Mouse (Mus musculus) lung, embryonic 14.5 days (tissue): Measurements from ENCODE around the gene Fam174b. TPM values are rescaled to one million over a fixed set of nuclear protein-coding genes. Genes with fewer than 3 reads are reported as not detected.

Experiments used
- ATAC-seq: fragments of 200-750 bp; cut with Nextera tagmentation; 2 replicates; pipeline ENCODE4 v1.8.0; 2017; ENCODE audit warnings: mild to moderate bottlenecking, moderate TSS enrichment, moderate library complexity; ENCODE audit not compliant: insufficient read depth
- DNase-seq: peaks from one replicate; pipeline ENCODE4 v3.0.0-alpha.2; 2015
- H3K27ac ChIP-seq: fragments of 300-500 bp; sonication (generic); 2 replicates; pipeline ENCODE4 v1.5.1; 2014; ENCODE audit warnings: low read depth, mild to moderate bottlenecking, moderate library complexity
- H3K27me3 ChIP-seq: fragments of 300-500 bp; sonication (generic); 2 replicates; pipeline ENCODE4 v1.6.1; 2014; ENCODE audit warnings: low read length, control low read depth; ENCODE audit not compliant: insufficient read depth
- H3K36me3 ChIP-seq: fragments of 300-500 bp; sonication (generic); 2 replicates; pipeline ENCODE4 v1.6.1; 2014; ENCODE audit warnings: control low read depth; ENCODE audit not compliant: insufficient read depth
- H3K4me1 ChIP-seq: fragments of 300-500 bp; sonication (generic); 2 replicates; pipeline ENCODE4 v1.6.1; 2014; ENCODE audit warnings: antibody characterized with exemption, control low read depth; ENCODE audit not compliant: insufficient read depth
- H3K4me2 ChIP-seq: fragments of 300-500 bp; sonication (generic); 2 replicates; pipeline ENCODE4 v1.6.1; 2014; ENCODE audit warnings: mild to moderate bottlenecking
- H3K4me3 ChIP-seq: fragments of 300-500 bp; sonication (generic); 2 replicates; pipeline ENCODE4 v1.5.1; 2014; ENCODE audit warnings: low read depth, low read length
- H3K9ac ChIP-seq: fragments of 300-500 bp; sonication (generic); 2 replicates; pipeline ENCODE4 v1.6.1; 2014
- H3K9me3 ChIP-seq: fragments of 300-500 bp; sonication (generic); 2 replicates; pipeline ENCODE4 v1.6.1; 2016; ENCODE audit warnings: low read depth, low read length, control low read depth
- CTCF ChIP-seq: IDR thresholded peaks from 2 replicates; pipeline ENCODE4 v1.5.1; 2016; ENCODE audit warnings: antibody characterized with exemption, low read depth
- WGBS: fragments of 180-500 bp; shearing (Covaris S2); extraction: QIAGEN DNeasy Blood & Tissue Kit; methylation state at CpG from one replicate; pipeline ENCODE4 v1.1.7; 2014; 5-methylcytosine and 5-hydroxymethylcytosine counted together
- polyA plus RNA-seq: library from polyadenylated mRNA; unstranded; fragments of >200 nt; fragmentation: Nextera tagmentation; extraction: Ambion mirVana; gene quantifications from 2 replicates; pipeline ENCODE4 v1.2.1, GENCODE M21; 2014

The Fam174b gene
- polyA plus RNA-seq, 1 experiment from 2014 or later, result 72.6 TPM

GRCm38 (mm10) chr7:73741392-73741791 lies 1.3 kb downstream of the Fam174b start:
- Histone ChIP-seq H3K4me2 (peak overlapping the region; percentile 99), H3K27ac (peak overlapping the region; percentile 89), H3K4me3 (peak overlapping the region; percentile 68), H3K36me3 (no peaks in the 10 kb centered on the region), H3K9me3 (no peaks in the 10 kb centered on the region), H3K9ac (peak overlapping the region; percentile 75), H3K4me1 (peaks cover 8% of the 10 kb centered on the region; the same call in 1 of the 2 replicates), H3K27me3 (peaks cover 6% of the 10 kb centered on the region; the same call in 1 of the 2 replicates)
- ATAC-seq, result no peak
- no peak for TF ChIP-seq CTCF
- peak; percentile 32 for DNase-seq
- 23% methylated on average over 5 of the region's 5 CpGs for WGBS

GRCm38 (mm10) chr7:73741841-73742240 lies 1.7 kb downstream of the Fam174b start:
- no peak for TF ChIP-seq CTCF
- peak overlapping the region; percentile 99 for H3K4me2 ChIP-seq
- no peak for ATAC-seq
- no peaks in the 10 kb centered on the region for H3K9me3 ChIP-seq
- H3K36me3 ChIP-seq, result no peaks in the 10 kb centered on the region
- peaks cover 9% of the 10 kb centered on the region for H3K4me1 ChIP-seq
- H3K27me3 ChIP-seq, result peaks cover 6% of the 10 kb centered on the region; the same call in 1 of the 2 replicates
- no peak for DNase-seq
- peak overlapping the region; percentile 68 for H3K4me3 ChIP-seq
- peak overlapping the region; percentile 89 for H3K27ac ChIP-seq
- 51% methylated on average over 6 of the region's 6 CpGs for WGBS
- H3K9ac ChIP-seq, result peak overlapping the region; percentile 75

- Histone ChIP-seq H3K27me3 (peaks cover 6% of the 10 kb centered on the region; the same call in 1 of the 2 replicates), H3K9me3 (no peaks in the 10 kb centered on the region), H3K36me3 (no peaks in the 10 kb centered on the region), H3K4me3 (peak overlapping the region; percentile 7; the same call in 1 of the 2 replicates), H3K9ac (no peak overlapping the region), H3K27ac (no peak overlapping the region; the same call in 1 of the 2 replicates), H3K4me2 (peak overlapping the region; percentile 99), H3K4me1 (peaks cover 11% of the 10 kb centered on the region)
- ATAC-seq (no peak), DNase-seq (no peak)
- WGBS, result 66% methylated on average over 8 of the region's 8 CpGs
- no peak for TF ChIP-seq CTCF
Observed at GRCm38 (mm10) chr7:73743144-73743543, 3.0 kb downstream of the Fam174b start.

GRCm38 (mm10) chr7:73743831-73744370 lies 3.8 kb downstream of the Fam174b start:
- peak overlapping the region; percentile 34; the same call in 1 of the 2 replicates for H3K4me2 ChIP-seq
- no peak overlapping the region for H3K27ac ChIP-seq
- TF ChIP-seq CTCF, result no peak
- ATAC-seq (no peak), DNase-seq (no peak)
- no peaks in the 10 kb centered on the region for H3K9me3 ChIP-seq
- H3K4me1 ChIP-seq, result peaks cover 11% of the 10 kb centered on the region
- no peak overlapping the region for H3K4me3 ChIP-seq
- no peak overlapping the region for H3K9ac ChIP-seq
- 75% methylated on average over 10 of the region's 10 CpGs for WGBS
- peaks cover 6% of the 10 kb centered on the region; the same call in 1 of the 2 replicates for H3K27me3 ChIP-seq
- no peaks in the 10 kb centered on the region for H3K36me3 ChIP-seq

- Histone ChIP-seq H3K27me3 (peaks cover 6% of the 10 kb centered on the region; the same call in 1 of the 2 replicates), H3K27ac (peak overlapping the region; percentile 89), H3K4me3 (no peak overlapping the region), H3K36me3 (no peaks in the 10 kb centered on the region), H3K9me3 (no peaks in the 10 kb centered on the region), H3K4me1 (peaks cover 11% of the 10 kb centered on the region), H3K9ac (no peak overlapping the region), H3K4me2 (0 out of 2 replicates have a peak overlapping the region, but pooled peaks have one; percentile 33)
- TF ChIP-seq CTCF, result no peak
- 46% methylated on average over 5 of the region's 5 CpGs for WGBS
- peak; percentile 73 for DNase-seq
- no peak for ATAC-seq
Observed at GRCm38 (mm10) chr7:73745903-73746302, 5.8 kb downstream of the Fam174b start.

GRCm38 (mm10) chr7:73746836-73747235 lies 6.7 kb downstream of the Fam174b start:
- Histone ChIP-seq H3K27me3 (no peaks in the 10 kb centered on the region), H3K4me1 (peaks cover 4% of the 10 kb centered on the region; the same call in 1 of the 2 replicates), H3K4me3 (no peak overlapping the region), H3K27ac (peak overlapping the region; percentile 89), H3K9me3 (no peaks in the 10 kb centered on the region), H3K4me2 (peak overlapping the region; percentile 8; the same call in 1 of the 2 replicates), H3K36me3 (no peaks in the 10 kb centered on the region), H3K9ac (0 out of 2 replicates have a peak overlapping the region, but pooled peaks have one; percentile 1)
- 65% methylated on average over 4 of the region's 4 CpGs for WGBS
- no peak for TF ChIP-seq CTCF
- DNase-seq, result no peak
- no peak for ATAC-seq

- Histone ChIP-seq H3K27ac (peak overlapping the region; percentile 89), H3K9me3 (no peaks in the 10 kb centered on the region), H3K4me2 (no peak overlapping the region), H3K4me3 (no peak overlapping the region), H3K36me3 (no peaks in the 10 kb centered on the region), H3K27me3 (no peaks in the 10 kb centered on the region), H3K9ac (no peak overlapping the region), H3K4me1 (peaks cover 4% of the 10 kb centered on the region; the same call in 1 of the 2 replicates)
- WGBS, result 57% methylated on average over 3 of the region's 3 CpGs
- peak; percentile 73; the same call in 1 of the 2 replicates for ATAC-seq
- no peak for TF ChIP-seq CTCF
- peak; percentile 43 for DNase-seq
Observed at GRCm38 (mm10) chr7:73747531-73747930, 7.4 kb downstream of the Fam174b start.
